Mouse (Mus musculus): Measurements from ENCODE around the gene Tas2r107. TPM values are rescaled to one million over a fixed set of nuclear protein-coding genes. Genes with fewer than 3 reads are reported as not detected.
"Not testable (repeated sequence)": the region's sequence is repeated elsewhere in the genome, so short reads cannot be mapped to it uniquely, and the experiment has no call there.

Tas2r107 gene
- not detected in 2 replicates for polyA plus RNA-seq (2012; rRNA removed)

GRCm38 (mm10) chr6:131660049-131660448 is at the start of gene Tas2r107:
Gene Tas2r107, minus strand, starts transcription at chr6:131660149.
- no peak for DNase-seq (ENCODE audit: low spot score)

- DNase-seq (ENCODE audit: low spot score): no peak
Measured at GRCm38 (mm10) chr6:131689963-131690362, 30.0 kb upstream of the Tas2r107 start, which contains the start of gene Tas2r114. Gene Tas2r114, minus strand, starts transcription at chr6:131690063.

- DNase-seq (ENCODE audit: low spot score): no peak
Measured at GRCm38 (mm10) chr6:131687395-131687794, 27.4 kb upstream of the Tas2r107 start, which contains the start of gene Tas2r105. Gene Tas2r105, minus strand, starts transcription at chr6:131687495.

- no peak for DNase-seq (ENCODE audit: low spot score)
Measured at GRCm38 (mm10) chr6:131685644-131686043, 25.7 kb upstream of the Tas2r107 start, which contains the start of gene Tas2r104. Gene Tas2r104, minus strand, starts transcription at chr6:131685744.

DNA sequence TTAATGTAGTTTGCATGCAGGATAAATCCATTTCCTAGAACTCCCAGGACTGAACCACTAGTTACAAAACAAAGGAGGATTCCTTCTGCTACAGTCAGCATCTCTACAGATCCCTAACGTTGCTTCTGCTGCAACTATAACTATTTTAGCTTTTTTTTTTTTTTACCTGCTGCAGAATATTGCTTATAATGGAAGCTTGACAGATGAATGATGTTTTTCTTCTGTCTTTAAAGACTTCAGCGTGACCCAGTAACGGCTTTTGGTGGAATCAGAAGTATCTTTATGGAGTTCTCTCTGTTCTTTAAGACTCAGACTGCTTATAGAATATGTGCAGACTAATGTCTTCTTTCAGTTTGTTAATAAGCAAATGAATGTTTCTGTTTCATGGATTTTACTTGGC is 18.8 kb upstream of the Tas2r107 start, which contains the start of gene Tas2r106:
Gene Tas2r106, minus strand, starts transcription at position 101 of the 400 bp plus-strand sequence.
- DNase-seq (ENCODE audit: low spot score): no peak

GRCm38 (mm10) chr6:131630812-131631211 is 29.1 kb downstream of the Tas2r107 start, which contains the start of gene Tas2r130:
Gene Tas2r130, minus strand, starts transcription at chr6:131630912.
- no peak for DNase-seq (ENCODE audit: low spot score)

GRCm38 (mm10) chr6:131609956-131610355 is 50.0 kb downstream of the Tas2r107 start:
- DNase-seq (ENCODE audit: low spot score): not testable (repeated sequence)

Other genes starting within 250 kb of the Tas2r107 start
- not detected in 2 replicates for gene 5430401F13Rik, start 173.7 kb downstream of the Tas2r107 start, polyA plus RNA-seq (2012; rRNA removed)
- not detected in 2 replicates for gene Gm6619, start 173.7 kb downstream of the Tas2r107 start, polyA plus RNA-seq (2012; rRNA removed)
- gene Tas2r130, start 29.2 kb downstream of the Tas2r107 start, polyA plus RNA-seq (2012; rRNA removed): not detected in 2 replicates
- gene Tas2r106, start 18.7 kb upstream of the Tas2r107 start, polyA plus RNA-seq (2012; rRNA removed): not detected in 2 replicates
- not detected in 2 replicates for gene Tas2r104, start 25.6 kb upstream of the Tas2r107 start, polyA plus RNA-seq (2012; rRNA removed)
- not detected in 2 replicates for gene Tas2r105, start 27.3 kb upstream of the Tas2r107 start, polyA plus RNA-seq (2012; rRNA removed)
- gene Tas2r114, start 29.9 kb upstream of the Tas2r107 start, polyA plus RNA-seq (2012; rRNA removed): not detected in 2 replicates

All from urinary bladder, adult 2 months (tissue).